In the genomic region with DNA sequence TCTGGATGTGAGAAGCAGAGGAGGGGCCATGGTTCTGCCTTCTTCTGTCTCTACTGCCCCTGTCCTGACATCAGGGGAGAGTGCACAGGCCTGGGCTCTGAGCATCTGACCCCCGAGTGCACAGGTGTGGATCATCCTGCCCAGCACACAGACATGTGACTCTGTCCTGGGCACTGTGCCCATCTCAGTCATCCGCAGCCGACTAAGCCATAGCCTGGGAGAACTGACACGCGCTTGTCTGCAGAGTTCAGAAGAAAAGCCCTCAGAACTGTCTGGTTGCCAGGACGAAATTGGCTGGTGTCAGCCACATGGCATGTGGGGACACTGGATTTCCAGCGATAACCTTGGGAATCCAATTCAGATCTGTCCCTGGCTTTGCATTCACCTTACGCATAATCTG, we compare ENCODE assay signal across 8 mouse cellular contexts.
A peak's percentile ranks its signal among the peaks of the same experiment; 100 is the strongest.
DNase-seq lines count a peak whose midpoint lies in the region; ATAC-seq lines count a peak whose summit lies in the region.
"Had no signal": no experiment of that assay in that cellular context is flagged by ENCODE, and none has a peak within 500 bp of the region (broad histone marks: within the 10 kb centered on the region; RNA-seq: fewer than 3 reads in every experiment).

No protein-coding gene starts in this region.

- no peaks in the 10 kb centered on the region for H3K36me3 ChIP-seq in heart, embryonic 16.5 days (ENCODE audit: control insufficient read depth, insufficient read depth)

- DNase-seq in right cerebral cortex, postnatal 10 days (ENCODE audit: low spot score in 2 of 2): peak; percentile 66 to 75
- no peak for DNase-seq in right cerebral cortex, adult 2 months (ENCODE audit: low spot score in 2 of 2)
- peak; percentile 79 to 82 for DNase-seq in cerebellum, postnatal 14 days
- DNase-seq in layer of hippocampus, postnatal 14 days (ENCODE audit: low spot score in 2 of 2): peak; percentile 29 to 34
- DNase-seq in testis, postnatal 10 days (ENCODE audit: low spot score): peak; percentile 62
- no peak for DNase-seq in ovary, postnatal 10 days (ENCODE audit: low spot score)

- H3K27me3 ChIP-seq in heart, embryonic 16.5 days (ENCODE audit: control insufficient read depth, insufficient read depth, low read length): no peaks in the 10 kb centered on the region; the same call in 1 of the 2 replicates

- H3K4me3 ChIP-seq in heart, embryonic 16.5 days (ENCODE audit: low read length): no peak overlapping the region

- ATAC-seq in heart, embryonic 16.5 days (replicated peaks; ENCODE audit: extremely low read depth, insufficient read depth, low FRiP score): peak; percentile 83

- no peaks in the 10 kb centered on the region for H3K9me3 ChIP-seq in heart, embryonic 16.5 days (replicated peaks; ENCODE audit: control insufficient read depth, low read length)

- H3K4me1 ChIP-seq in heart, embryonic 16.5 days (ENCODE audit: control insufficient read depth, insufficient read depth, low read length): peaks cover 18% of the 10 kb centered on the region

- 23% methylated on average over 8 of the region's 8 CpGs for WGBS in heart, embryonic 16.5 days

- peak overlapping the region; percentile 29; the same call in 1 of the 2 replicates for H3K4me2 ChIP-seq in heart, embryonic 16.5 days (ENCODE audit: low read depth, low read length)

- H3K9ac ChIP-seq in heart, embryonic 16.5 days (ENCODE audit: low read length): peak overlapping the region; percentile 36; the same call in 1 of the 2 replicates

- H3K27ac ChIP-seq in heart, embryonic 16.5 days (ENCODE audit: low read length): no peak overlapping the region
- H3K27ac ChIP-seq: macrophage had no signal

Comparison
In these comparisons a context has a peak if more than half of its experiments do, and no peak if none do; other contexts are left out.
1. DNase-seq: peak in right cerebral cortex, postnatal 10 days (2 of 2), cerebellum, postnatal 14 days (2 of 2), layer of hippocampus, postnatal 14 days (2 of 2) and testis, postnatal 10 days (single experiment); none in right cerebral cortex, adult 2 months (0 of 2) and ovary, postnatal 10 days (single experiment).